Mouse (Mus musculus): ENCODE results near the gene Sumf2.
"Not testable (repeated sequence)": the region's sequence is repeated elsewhere in the genome, so short reads cannot be mapped to it uniquely, and the experiment has no call there.

Sumf2 gene

GRCm38 (mm10) chr5:129846752-129847557 lies at the start of gene Sumf2:
Gene Sumf2, plus strand, starts transcription at chr5:129846986.
- peak; percentile 99 for DNase-seq (ENCODE audit: low read depth, low spot score)

GRCm38 (mm10) chr5:129844848-129845247 lies 1.9 kb upstream of the Sumf2 start:
- no peak for DNase-seq (ENCODE audit: low read depth, low spot score)

GRCm38 (mm10) chr5:129847558-129847820 lies 703 bp downstream of the Sumf2 start:
- DNase-seq (ENCODE audit: low read depth, low spot score): no peak

GRCm38 (mm10) chr5:129855163-129855562 lies 8.4 kb downstream of the Sumf2 start:
- DNase-seq (ENCODE audit: low read depth, low spot score): no peak

- DNase-seq (ENCODE audit: low read depth, low spot score): peak; percentile 65
These were observed 9.6 kb downstream of the Sumf2 start for GRCm38 (mm10) chr5:129856414-129856813.

- peak; percentile 72 for DNase-seq (ENCODE audit: low read depth, low spot score)
These were observed 15.5 kb downstream of the Sumf2 start for GRCm38 (mm10) chr5:129862325-129862724.

GRCm38 (mm10) chr5:129864467-129864866 lies 17.7 kb downstream of the Sumf2 start:
- DNase-seq (ENCODE audit: low read depth, low spot score): peak; percentile 83

GRCm38 (mm10) chr5:129865841-129866240 lies 19.1 kb downstream of the Sumf2 start:
- DNase-seq (ENCODE audit: low read depth, low spot score): no peak

- DNase-seq (ENCODE audit: low read depth, low spot score): peak; percentile 95
These were observed 22.6 kb downstream of the Sumf2 start for GRCm38 (mm10) chr5:129869238-129869995.

GRCm38 (mm10) chr5:129871238-129871637 lies 24.5 kb downstream of the Sumf2 start:
- DNase-seq (ENCODE audit: low read depth, low spot score): no peak

- DNase-seq (ENCODE audit: low read depth, low spot score): peak; percentile 68
These were observed 27.2 kb downstream of the Sumf2 start for GRCm38 (mm10) chr5:129873942-129874341.

GRCm38 (mm10) chr5:129875098-129875497 lies 28.3 kb downstream of the Sumf2 start:
- DNase-seq (ENCODE audit: low read depth, low spot score): peak; percentile 58

GRCm38 (mm10) chr5:129877731-129878455 lies 31.1 kb downstream of the Sumf2 start:
- DNase-seq (ENCODE audit: low read depth, low spot score): no peak

GRCm38 (mm10) chr5:129878946-129879345 lies 32.2 kb downstream of the Sumf2 start:
- DNase-seq (ENCODE audit: low read depth, low spot score): peak; percentile 63

GRCm38 (mm10) chr5:129879888-129880287 lies 33.1 kb downstream of the Sumf2 start:
- DNase-seq (ENCODE audit: low read depth, low spot score): no peak

GRCm38 (mm10) chr5:129886271-129886670 lies 39.5 kb downstream of the Sumf2 start:
- DNase-seq (ENCODE audit: low read depth, low spot score): peak; percentile 40

GRCm38 (mm10) chr5:129886911-129887636 lies 40.3 kb downstream of the Sumf2 start, which contains the start of gene Chchd2:
Gene Chchd2, minus strand, starts transcription at chr5:129887470.
- DNase-seq (ENCODE audit: low read depth, low spot score): peak; percentile 98

- DNase-seq (ENCODE audit: low read depth, low spot score): not testable (repeated sequence)
These were observed 43.6 kb downstream of the Sumf2 start for GRCm38 (mm10) chr5:129890390-129890789.

GRCm38 (mm10) chr5:129895198-129896088 lies 48.7 kb downstream of the Sumf2 start, which contains the start of gene Zbed5:
Gene Zbed5, plus strand, starts transcription at chr5:129895723.
- peak; percentile 98 for DNase-seq (ENCODE audit: low read depth, low spot score)

- no peak for DNase-seq (ENCODE audit: low read depth, low spot score)
These were observed 51.7 kb downstream of the Sumf2 start, which contains the start of gene Phkg1 for GRCm38 (mm10) chr5:129898449-129898848. Gene Phkg1, minus strand, starts transcription at chr5:129898549.
